Mouse (Mus musculus): ENCODE results near the gene Borcs6.
"Not testable (repeated sequence)": the region's sequence is repeated elsewhere in the genome, so short reads cannot be mapped to it uniquely, and the experiment has no call there.

Gene Borcs6

GRCm38 (mm10) chr11:69059357-69059974 is at the start of gene Borcs6:
Borcs6 (plus strand) TSS chr11:69059717.
- peak; percentile 95 to 98 for DNase-seq

GRCm38 (mm10) chr11:69010400-69011323 is 48.9 kb upstream of the Borcs6 start:
- DNase-seq = no peak

GRCm38 (mm10) chr11:69011445-69011844 is 48.1 kb upstream of the Borcs6 start:
- DNase-seq = not testable (repeated sequence)

- DNase-seq = peak; percentile 90
These were observed 47.4 kb upstream of the Borcs6 start for GRCm38 (mm10) chr11:69012071-69012601.

GRCm38 (mm10) chr11:69015644-69016441 is 43.7 kb upstream of the Borcs6 start, which contains the start of gene Ctc1:
Ctc1 (plus strand) TSS chr11:69015911.
- peak; percentile 93 for DNase-seq

- DNase-seq = no peak
These were observed 42.8 kb upstream of the Borcs6 start for GRCm38 (mm10) chr11:69016755-69017154.

GRCm38 (mm10) chr11:69020691-69021090 is 38.8 kb upstream of the Borcs6 start:
- no peak for DNase-seq

GRCm38 (mm10) chr11:69026562-69026961 is 33.0 kb upstream of the Borcs6 start:
- DNase-seq = no peak

- no peak for DNase-seq
These were observed 30.7 kb upstream of the Borcs6 start for GRCm38 (mm10) chr11:69028805-69029204.

- no peak for DNase-seq
These were observed 26.0 kb upstream of the Borcs6 start for GRCm38 (mm10) chr11:69033552-69033951.

GRCm38 (mm10) chr11:69034585-69034984 is 24.9 kb upstream of the Borcs6 start:
- no peak for DNase-seq

GRCm38 (mm10) chr11:69035411-69035810 is 24.1 kb upstream of the Borcs6 start:
- DNase-seq = no peak

- DNase-seq = peak; percentile 91
These were observed 23.7 kb upstream of the Borcs6 start for GRCm38 (mm10) chr11:69035849-69036248.

- DNase-seq = peak; percentile 76 to 86
These were observed 22.9 kb upstream of the Borcs6 start for GRCm38 (mm10) chr11:69036486-69037230.

GRCm38 (mm10) chr11:69037231-69038061 is 22.1 kb upstream of the Borcs6 start:
- peak; percentile 68 to 83 for DNase-seq

- no peak for DNase-seq
These were observed 21.3 kb upstream of the Borcs6 start for GRCm38 (mm10) chr11:69038173-69038572.

GRCm38 (mm10) chr11:69045531-69046394 is 13.8 kb upstream of the Borcs6 start, which contains the start of gene Aurkb:
Aurkb (plus strand) TSS chr11:69045647.
- DNase-seq = peak; percentile 84 to 87

GRCm38 (mm10) chr11:69046395-69046774 is 13.1 kb upstream of the Borcs6 start:
- DNase-seq = no peak

GRCm38 (mm10) chr11:69047592-69047991 is 11.9 kb upstream of the Borcs6 start:
- no peak for DNase-seq

- DNase-seq = no peak
These were observed 11.4 kb upstream of the Borcs6 start for GRCm38 (mm10) chr11:69048151-69048550.
